Mouse (Mus musculus) heart, postnatal 10 days (tissue): ENCODE results near the gene Tbl3. TPM values are rescaled to one million over a fixed set of nuclear protein-coding genes. Genes with fewer than 3 reads are reported as not detected.
A peak's percentile ranks its signal among the peaks of the same experiment; 100 is the strongest.
"Not testable (repeated sequence)": the region's sequence is repeated elsewhere in the genome, so short reads cannot be mapped to it uniquely, and the experiment has no call there.

Source experiments
- DNase-seq, 2 experiments: peaks; one replicate each; pipeline ENCODE4 v3.0.0; 2021
- intact Hi-C: fragments of 180-260 bp; cut with DNase I; formaldehyde crosslinking; loops from one replicate; pipeline ENCODE4 v1.15.1; 2025
- total RNA-seq, 2 experiments: library from RNA; stranded (reverse); gene quantifications; 2 replicates each; pipeline ENCODE4 v1.2.3; 2021

Tbl3 gene
- total RNA-seq, 2 experiments from 2014 or later, result 20.8 to 21.5 TPM

DNA sequence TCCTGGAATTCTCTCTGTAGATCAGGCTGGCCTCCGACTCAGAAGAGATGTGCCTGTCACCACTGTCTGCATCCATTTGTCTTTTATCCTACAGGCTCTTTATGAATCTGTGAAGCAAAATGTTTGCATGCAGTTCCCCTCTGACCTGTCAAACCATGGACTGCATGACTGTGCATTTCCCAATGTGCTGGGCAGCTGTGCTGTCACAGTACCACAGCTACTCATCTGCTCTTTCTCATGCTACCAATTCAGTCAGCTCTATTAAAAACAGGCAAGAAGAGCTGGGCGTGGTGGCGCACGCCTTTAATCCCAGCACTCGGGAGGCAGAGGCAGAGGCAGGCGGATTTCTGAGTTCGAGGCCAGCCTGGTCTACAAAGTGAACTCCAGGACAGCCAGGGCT lies 40.4 kb downstream of the Tbl3 start:
- intact Hi-C loops, result loop anchor here (5.0 kb wide), 1 partner anchor 190 kb away; the partner anchor contains the start of gene Mlst8
- not testable (repeated sequence) for DNase-seq

- intact Hi-C loops, result no loop called here
- DNase-seq, result no peak
These were observed 49.3 kb downstream of the Tbl3 start, which contains the start of gene Npw for GRCm38 (mm10) chr17:24658017-24658758. TSS of gene Npw (minus strand) at chr17:24658457.

- intact Hi-C loops, result loop anchor here (2.0 to 5.0 kb wide), 4 partner anchors 14 to 114 kb away; partner anchors contain the start of gene Zfp598
- no peak for DNase-seq
These were observed 52.5 kb downstream of the Tbl3 start for GRCm38 (mm10) chr17:24654969-24655368.

DNA sequence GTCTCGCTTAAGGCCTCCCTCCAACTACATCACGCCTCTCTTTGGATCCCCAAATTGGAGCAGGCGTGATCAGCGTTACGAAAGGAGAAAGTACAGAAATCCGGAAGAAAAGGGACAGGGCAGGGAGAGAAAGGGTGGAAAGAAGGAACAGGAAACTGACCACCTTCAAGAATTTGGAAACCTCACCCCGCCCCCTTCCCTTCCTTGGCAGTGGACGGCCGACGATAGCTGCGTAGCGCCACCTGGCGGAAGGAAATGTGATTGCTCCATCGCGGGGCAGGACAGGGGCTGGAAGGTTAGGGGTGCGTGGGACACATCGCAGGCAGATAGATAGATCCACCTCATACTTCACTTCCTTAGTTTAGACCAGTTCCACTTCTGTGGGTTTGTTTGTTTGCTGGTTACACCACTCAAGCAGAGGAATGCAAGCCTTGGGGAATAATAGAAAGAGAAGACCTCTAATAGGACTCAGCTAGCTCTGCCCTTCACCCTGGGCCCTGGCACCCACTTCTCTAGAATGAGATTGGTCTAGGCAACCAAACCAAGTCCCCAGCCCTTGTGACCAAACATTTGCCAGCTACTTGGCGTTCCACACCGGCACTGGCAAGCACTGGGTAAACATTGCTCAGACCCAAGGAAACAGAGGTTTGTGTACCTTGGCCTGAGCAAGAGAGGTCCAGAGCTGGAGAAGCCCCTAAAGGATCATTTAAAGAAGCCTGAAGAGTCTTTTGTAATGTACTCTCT lies 53.3 kb downstream of the Tbl3 start:
- intact Hi-C loops, result loop anchor here (2.0 to 5.0 kb wide), 4 partner anchors 15 to 113 kb away; partner anchors contain the start of gene Zfp598
- peak; percentile 79 to 88 for DNase-seq

DNA sequence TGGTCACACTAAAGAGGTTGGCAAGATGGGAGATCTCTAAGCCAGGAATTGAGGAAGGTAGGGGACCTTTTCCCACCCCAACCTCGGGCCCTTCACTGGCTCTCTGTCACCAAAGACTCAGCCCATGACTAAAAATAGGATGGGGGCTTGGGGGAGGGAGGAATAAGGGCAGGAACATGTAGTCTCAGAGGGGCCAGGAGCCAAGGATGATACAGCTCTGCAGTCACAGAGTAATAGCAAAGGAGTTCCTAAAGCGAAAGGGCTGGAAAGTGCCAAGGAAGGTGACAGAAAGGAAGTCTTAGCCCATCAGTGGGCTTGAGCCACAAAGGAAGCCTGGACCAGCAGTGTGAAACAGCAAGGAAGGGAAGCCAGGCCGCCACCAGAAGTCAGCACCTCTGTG lies 55.6 kb downstream of the Tbl3 start:
- intact Hi-C loops, result loop anchor here (2.0 to 5.0 kb wide), 3 partner anchors 19 to 55 kb away; partner anchors contain the start of genes Nthl1 and Tsc2
- no peak for DNase-seq

GRCm38 (mm10) chr17:24650766-24651165 lies 56.7 kb downstream of the Tbl3 start:
- intact Hi-C loops, result loop anchor here (2.0 to 5.0 kb wide), 3 partner anchors 18 to 53 kb away; partner anchors contain the start of genes Nthl1 and Tsc2
- no peak for DNase-seq

DNA sequence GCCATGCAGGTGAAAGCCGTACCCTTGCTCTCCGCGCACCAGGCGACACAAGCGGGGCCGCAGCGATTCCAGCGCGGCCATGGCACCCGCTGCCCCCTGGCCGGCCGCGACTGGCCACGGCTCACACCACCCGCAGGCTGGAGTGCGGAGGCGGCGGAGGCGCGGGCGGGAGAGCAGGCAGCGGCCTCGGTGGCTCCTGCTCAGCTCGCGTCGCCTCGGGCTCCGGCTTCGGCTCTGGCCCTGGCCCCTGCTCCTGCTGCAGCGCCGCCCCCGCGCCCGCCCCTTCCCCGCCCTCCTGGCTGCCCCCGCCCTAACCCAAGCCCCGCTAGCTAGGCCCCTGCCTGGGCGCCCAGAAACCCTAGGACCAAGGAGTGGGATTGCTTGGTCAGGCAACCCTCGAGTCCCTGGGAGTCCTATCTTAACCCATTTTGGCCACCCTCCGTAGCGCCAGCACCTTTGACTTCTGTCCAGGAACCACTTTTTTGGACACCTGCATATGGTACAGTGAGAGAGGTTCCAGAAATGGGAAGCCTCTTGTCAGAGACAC lies 57.3 kb downstream of the Tbl3 start, which contains the start of gene Slc9a3r2:
Gene Slc9a3r2, minus strand, starts transcription at position 258 of the 547 bp plus-strand sequence.
- DNase-seq, result peak; percentile 62 to 71
- intact Hi-C loops, result loop anchor here (2.0 to 5.0 kb wide), 3 partner anchors 17 to 53 kb away; partner anchors contain the start of genes Nthl1 and Tsc2

DNA sequence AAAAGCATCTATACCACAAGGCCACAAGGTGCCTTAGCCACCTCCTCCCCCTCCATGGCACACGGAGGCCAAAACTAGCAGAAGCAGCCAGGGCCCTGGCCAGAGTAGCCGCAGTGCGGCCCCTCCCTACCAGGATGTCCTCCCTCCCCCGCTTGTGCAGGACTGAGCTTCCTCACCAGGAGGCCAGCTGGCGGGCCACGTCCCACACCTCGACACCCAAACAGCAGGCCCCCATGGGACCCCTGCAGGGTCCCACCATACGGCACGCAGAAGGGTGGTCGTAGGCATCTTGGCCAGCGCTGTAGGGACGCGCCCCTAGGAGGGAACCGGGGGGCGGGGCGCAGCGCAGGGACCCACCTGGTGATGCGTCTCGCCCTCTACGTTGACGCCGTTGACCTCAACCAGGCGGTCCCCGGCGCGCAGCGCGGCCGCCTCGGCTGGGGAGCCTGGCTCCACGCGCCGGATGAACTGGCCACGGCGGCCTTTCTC lies 57.8 kb downstream of the Tbl3 start:
- intact Hi-C loops, result loop anchor here (2.0 to 5.0 kb wide), 3 partner anchors 17 to 52 kb away; partner anchors contain the start of genes Nthl1 and Tsc2
- DNase-seq, result peak; percentile 71

DNA sequence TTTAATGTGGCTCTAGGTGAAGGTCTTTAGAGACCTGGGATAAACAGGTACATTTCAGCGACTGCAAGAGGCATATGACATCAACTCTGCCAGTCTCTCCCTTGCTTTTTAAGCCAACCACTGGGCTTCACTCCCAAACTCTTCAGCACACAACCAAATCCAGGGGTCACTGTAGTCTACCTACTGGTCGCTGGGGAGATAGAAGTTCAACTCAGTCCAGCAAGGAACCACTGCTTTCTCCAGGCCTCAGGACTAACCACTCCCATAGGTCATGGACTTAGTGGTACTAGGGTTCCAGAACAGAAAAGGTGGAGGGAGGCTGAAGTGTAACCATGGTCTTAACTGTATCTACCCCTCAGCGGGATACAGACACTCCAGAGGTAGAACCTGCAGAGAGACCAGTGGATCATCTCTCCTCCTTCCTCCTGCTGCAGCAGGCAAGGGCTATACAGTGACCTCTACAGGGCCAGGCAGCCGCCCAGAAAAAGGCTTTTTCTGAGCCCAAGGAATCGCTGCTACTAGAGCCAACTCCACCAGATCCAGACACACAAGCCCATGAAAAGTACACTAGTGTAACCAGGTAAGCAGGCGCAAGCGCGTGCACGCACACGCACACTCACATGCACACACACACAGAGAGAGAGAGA lies 58.6 kb downstream of the Tbl3 start:
- no peak for DNase-seq
- intact Hi-C loops, result no loop called here

Other genes with a start within 250 kb of the Tbl3 start
- gene E4f1, start 237.3 kb downstream of the Tbl3 start, total RNA-seq, result 10 to 100 TPM; 15.6 to 15.9 TPM
- 10 to 100 TPM; 38.5 to 39.9 TPM for gene Pgp, start 237.3 kb downstream of the Tbl3 start, total RNA-seq
- under 1 TPM in 1 of 2 experiments, not detected in 1; 0.26 TPM for gene Bricd5, start 233.8 kb downstream of the Tbl3 start, total RNA-seq
- 10 to 100 TPM; 11.6 to 12.9 TPM for gene Mlst8, start 228.6 kb downstream of the Tbl3 start, total RNA-seq
- gene Caskin1, start 219.1 kb downstream of the Tbl3 start, total RNA-seq, result under 1 TPM; 0.48 to 0.52 TPM
- gene Traf7, start 179.7 kb downstream of the Tbl3 start, total RNA-seq, result 10 to 100 TPM; 75.9 to 77.9 TPM
- under 1 TPM; 0.32 to 0.45 TPM for gene Rab26, start 173.4 kb downstream of the Tbl3 start, total RNA-seq
- gene Pkd1, start 157.8 kb downstream of the Tbl3 start, total RNA-seq, result 10 to 100 TPM; 60.1 to 72.2 TPM
- 10 to 100 TPM; 86.0 to 95.6 TPM for gene Tsc2, start 75.0 kb downstream of the Tbl3 start, total RNA-seq
- gene Nthl1, start 75.0 kb downstream of the Tbl3 start, total RNA-seq, result 1 to 10 TPM; 3.2 to 3.4 TPM
- 100 to 1,000 TPM; 108 to 133 TPM for gene Slc9a3r2, start 57.3 kb downstream of the Tbl3 start, total RNA-seq
- not detected for gene Npw, start 49.2 kb downstream of the Tbl3 start, total RNA-seq
- gene Zfp598, start 38.0 kb downstream of the Tbl3 start, total RNA-seq, result 10 to 100 TPM; 25.1 to 25.4 TPM
- not detected for gene Syngr3, start 17.7 kb downstream of the Tbl3 start, total RNA-seq
- 10 to 100 TPM; 18.9 to 19.8 TPM for gene Gfer, start 11.5 kb downstream of the Tbl3 start, total RNA-seq
- gene Noxo1, start 11.4 kb downstream of the Tbl3 start, total RNA-seq, result 1 to 10 TPM in 1 of 2 experiments, under 1 TPM in 1; 0.93 to 2.9 TPM
- gene Rnf151, start 10.4 kb upstream of the Tbl3 start, total RNA-seq, result not detected
- gene Rps2, start 10.5 kb upstream of the Tbl3 start, total RNA-seq, result 100 to 1,000 TPM; 730 to 736 TPM
- gene Ndufb10, start 16.8 kb upstream of the Tbl3 start, total RNA-seq, result 100 to 1,000 TPM; 845 to 899 TPM
- gene Rpl3l, start 20.2 kb upstream of the Tbl3 start, total RNA-seq, result 10 to 100 TPM; 67.3 to 69.8 TPM
- 100 to 1,000 TPM; 123 to 163 TPM for gene Msrb1, start 29.0 kb upstream of the Tbl3 start, total RNA-seq
- not detected for gene Hs3st6, start 45.3 kb upstream of the Tbl3 start, total RNA-seq
- not detected for gene Meiob, start 96.6 kb upstream of the Tbl3 start, total RNA-seq
- 100 to 1,000 TPM; 110 to 117 TPM for gene Hagh, start 132.5 kb upstream of the Tbl3 start, total RNA-seq
- 10 to 100 TPM; 62.4 to 66.0 TPM for gene Fahd1, start 142.7 kb upstream of the Tbl3 start, total RNA-seq
- 10 to 100 TPM in 1 of 2 experiments, 1 to 10 TPM in 1; 9.9 to 14.0 TPM for gene Igfals, start 158.3 kb upstream of the Tbl3 start, total RNA-seq
- gene Nubp2, start 178.7 kb upstream of the Tbl3 start, total RNA-seq, result 10 to 100 TPM; 27.0 to 27.8 TPM
- 10 to 100 TPM; 41.3 to 45.8 TPM for gene Spsb3, start 179.0 kb upstream of the Tbl3 start, total RNA-seq
- gene Eme2, start 187.4 kb upstream of the Tbl3 start, total RNA-seq, result 10 to 100 TPM; 17.1 to 23.7 TPM
- gene Mrps34, start 187.5 kb upstream of the Tbl3 start, total RNA-seq, result 100 to 1,000 TPM; 114 to 116 TPM
- 10 to 100 TPM; 45.4 to 54.6 TPM for gene Nme3, start 188.8 kb upstream of the Tbl3 start, total RNA-seq
- gene Mapk8ip3, start 229.3 kb upstream of the Tbl3 start, total RNA-seq, result 10 to 100 TPM; 64.0 to 66.9 TPM